Mouse (Mus musculus): ENCODE data around the gene Mmp24.

DNA sequence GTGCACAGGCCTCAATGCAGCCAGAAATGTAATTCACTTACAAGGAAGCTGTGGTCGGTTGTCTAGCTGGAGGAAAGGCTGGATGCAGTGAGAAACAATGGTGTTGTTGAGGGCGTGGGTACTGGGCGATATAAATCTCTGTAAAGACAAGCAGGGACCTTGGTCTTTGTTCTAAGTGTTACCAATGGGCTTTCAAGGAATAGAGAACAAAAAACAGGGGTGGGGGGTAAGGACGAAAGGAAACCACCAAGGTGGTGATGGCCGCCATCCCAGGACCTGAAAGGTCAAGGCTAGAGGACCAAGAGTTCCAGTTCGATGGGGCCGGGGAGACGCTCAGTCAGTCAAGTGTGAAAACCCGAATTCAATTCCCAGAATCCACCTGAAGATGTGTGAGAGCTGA, 37.3 kb upstream of the Mmp24 start:
- no peak for TF ChIP-seq POLR2A (IDR thresholded peaks at IDR 0.05; ENCODE audit: low read depth, low read length)
- no peak for TF ChIP-seq CTCF (IDR thresholded peaks at IDR 0.05; ENCODE audit: borderline replicate concordance, insufficient read depth, low read length)
